Mouse (Mus musculus): Measurements from ENCODE around the gene Vmn1r122. TPM values are rescaled to one million over a fixed set of nuclear protein-coding genes. Genes with fewer than 3 reads are reported as not detected.
"Not testable (repeated sequence)": the region's sequence is repeated elsewhere in the genome, so short reads cannot be mapped to it uniquely, and the experiment has no call there.

Gene Vmn1r122
- total RNA-seq (2018; cell fraction: chromatin; rRNA removed) = not detected
- not detected for total RNA-seq (2018; cell fraction: cytosol; rRNA removed)
- not detected for total RNA-seq (2018; cell fraction: nucleus; rRNA removed)
- polyA plus RNA-seq (2018) = not detected in 3 replicates

DNA sequence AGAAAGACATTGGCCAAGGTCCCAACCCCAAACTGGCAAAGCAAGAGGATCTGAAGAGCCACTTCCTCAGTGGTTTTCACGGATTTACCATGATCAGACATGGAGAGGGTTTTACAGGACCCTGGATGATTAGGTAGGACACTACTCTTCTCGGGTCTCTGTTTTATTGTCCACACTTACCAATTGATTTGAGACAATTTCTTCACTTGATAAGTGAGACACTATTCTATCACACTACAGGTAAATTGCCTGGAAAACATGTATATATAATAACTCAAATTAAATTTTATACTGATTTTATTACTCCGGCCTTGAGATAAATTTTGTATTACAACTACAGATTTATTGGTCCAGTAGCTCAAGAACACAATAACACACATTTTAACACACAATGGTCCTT lies at the start of gene Vmn1r122:
Vmn1r122 (minus strand) TSS at position 101 of the 400 bp plus-strand sequence.
- H3K27ac ChIP-seq; H3K4me3 ChIP-seq (ENCODE audit: inconsistent target); H3K36me3 ChIP-seq (ENCODE audit: inconsistent target); H3K79me2 ChIP-seq (ENCODE audit: inconsistent target): not testable (repeated sequence)
- WGBS (ENCODE audit: missing documents) = no CpG with 5 or more reads among the region's 3 CpGs

- not testable (repeated sequence) for H3K4me3 ChIP-seq (ENCODE audit: inconsistent target); H3K79me2 ChIP-seq (ENCODE audit: inconsistent target); H3K36me3 ChIP-seq (ENCODE audit: inconsistent target); H3K27ac ChIP-seq
- WGBS (ENCODE audit: missing documents) = no CpG with 5 or more reads among the region's 3 CpGs
Measured at GRCm38 (mm10) chr7:21161885-21162284, 28.0 kb upstream of the Vmn1r122 start, which contains the start of gene Vmn1r123. Gene Vmn1r123, plus strand, starts transcription at chr7:21162185.

- not testable (repeated sequence) for H3K36me3 ChIP-seq (ENCODE audit: inconsistent target); H3K4me3 ChIP-seq (ENCODE audit: inconsistent target); H3K27ac ChIP-seq; H3K79me2 ChIP-seq (ENCODE audit: inconsistent target)
- WGBS (ENCODE audit: missing documents) = no CpG with 5 or more reads among the region's 5 CpGs
Measured at GRCm38 (mm10) chr7:21098413-21098812, 35.5 kb downstream of the Vmn1r122 start, which contains the start of gene Vmn1r121. Gene Vmn1r121, minus strand, starts transcription at chr7:21098513.

Other genes starting within 250 kb of the Vmn1r122 start
- not detected in 3 replicates for gene Vmn1r118, start 221.8 kb downstream of the Vmn1r122 start, polyA plus RNA-seq (2018)
- not detected in 3 replicates for gene Vmn1r119, start 121.7 kb downstream of the Vmn1r122 start, polyA plus RNA-seq (2018)
- gene Vmn1r120, start 80.3 kb downstream of the Vmn1r122 start, polyA plus RNA-seq (2018) = not detected in 3 replicates
- not detected in 3 replicates for gene Vmn1r121, start 35.6 kb downstream of the Vmn1r122 start, polyA plus RNA-seq (2018)
- gene Vmn1r123, start 28.1 kb upstream of the Vmn1r122 start, polyA plus RNA-seq (2018) = not detected in 3 replicates
- not detected in 3 replicates for gene Gm5157, start 56.3 kb upstream of the Vmn1r122 start, polyA plus RNA-seq (2018)
- gene Vmn1r124, start 126.5 kb upstream of the Vmn1r122 start, polyA plus RNA-seq (2018) = not detected in 3 replicates
- not detected in 3 replicates for gene Vmn1r125, start 138.1 kb upstream of the Vmn1r122 start, polyA plus RNA-seq (2018)
- gene Vmn1r126, start 167.3 kb upstream of the Vmn1r122 start, polyA plus RNA-seq (2018) = not detected in 3 replicates
- gene Vmn1r127, start 185.7 kb upstream of the Vmn1r122 start, polyA plus RNA-seq (2018) = not detected in 3 replicates
- gene Vmn1r128, start 215.2 kb upstream of the Vmn1r122 start, polyA plus RNA-seq (2018) = not detected in 3 replicates
- gene Vmn1r129, start 227.2 kb upstream of the Vmn1r122 start, polyA plus RNA-seq (2018) = not detected in 3 replicates

All from macrophage (primary cell).